Mouse (Mus musculus): ENCODE results near the gene Psmd13.

- TF ChIP-seq CTCF (conservative IDR thresholded peaks at IDR 0.05; ENCODE audit: low read length), result no peak
- TF ChIP-seq NANOG (IDR thresholded peaks at IDR 0.05; ENCODE audit: borderline replicate concordance, low read length), result no peak
- TF ChIP-seq POU5F1 (IDR thresholded peaks at IDR 0.05; ENCODE audit: borderline replicate concordance, low read length), result no peak
Observed at GRCm38 (mm10) chr7:140833341-140833740, 48.4 kb upstream of the Psmd13 start.

Data from E14TG2a.4 (cell line).